Mouse (Mus musculus): ENCODE results near the gene Gja1.

The Gja1 gene

DNA sequence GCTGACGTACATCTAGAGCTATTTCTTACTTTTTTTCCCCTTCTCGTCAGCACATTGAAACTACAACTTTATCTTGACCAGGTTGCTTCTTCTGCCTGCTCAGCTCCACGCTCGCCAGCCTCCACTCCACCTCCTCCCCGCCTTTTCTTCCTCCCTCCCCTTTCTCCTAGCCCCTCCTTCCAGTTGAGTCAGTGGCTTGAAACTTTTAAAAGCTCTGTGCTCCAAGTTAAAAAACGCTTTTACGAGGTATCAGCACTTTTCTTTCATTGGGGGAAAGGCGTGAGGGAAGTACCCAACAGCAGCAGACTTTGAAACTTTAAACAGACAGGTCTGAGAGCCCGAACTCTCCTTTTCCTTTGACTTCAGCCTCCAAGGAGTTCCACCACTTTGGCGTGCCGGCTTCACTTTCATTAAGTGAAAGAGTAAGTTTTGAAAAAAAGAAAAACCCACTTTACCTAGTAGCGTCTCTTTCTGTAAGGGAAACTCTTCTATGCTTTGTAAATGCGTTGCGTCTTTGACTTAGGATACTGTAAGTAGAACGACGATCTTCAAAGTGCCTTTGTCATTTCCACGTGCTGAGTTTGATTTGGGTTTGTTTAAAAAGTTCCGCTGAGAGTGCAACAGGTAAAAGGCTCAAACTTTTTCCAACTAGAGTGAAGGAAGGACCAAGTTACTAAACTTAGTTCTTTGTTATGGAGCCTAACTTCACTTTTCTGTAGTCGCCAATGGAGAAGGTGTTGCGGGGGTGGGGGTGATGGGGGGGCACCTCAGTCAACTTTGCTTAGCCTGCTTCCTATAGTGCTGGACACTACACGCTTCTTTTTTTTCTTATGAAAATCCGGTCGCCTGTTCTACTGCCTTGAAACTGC lies at the start of gene Gja1:
Gene Gja1, plus strand, starts transcription at position 234 of the 869 bp plus-strand sequence.
- Histone ChIP-seq H3K27me3 (ENCODE audit: control insufficient read depth, insufficient read depth, low read length, poor library complexity, severe bottlenecking) (no peaks in the 10 kb centered on the region), H3K36me3 (ENCODE audit: control insufficient read depth, insufficient read depth, low read length, poor library complexity, severe bottlenecking) (no peaks in the 10 kb centered on the region)
- DNase-seq (ENCODE audit: low read depth, low spot score) = no peak

- DNase-seq (ENCODE audit: low read depth, low spot score) = peak; percentile 77
- Histone ChIP-seq H3K27me3 (ENCODE audit: control insufficient read depth, insufficient read depth, low read length, poor library complexity, severe bottlenecking) (no peaks in the 10 kb centered on the region), H3K36me3 (ENCODE audit: control insufficient read depth, insufficient read depth, low read length, poor library complexity, severe bottlenecking) (no peaks in the 10 kb centered on the region)
Observed at GRCm38 (mm10) chr10:56338851-56339489, 38.2 kb upstream of the Gja1 start.

DNA sequence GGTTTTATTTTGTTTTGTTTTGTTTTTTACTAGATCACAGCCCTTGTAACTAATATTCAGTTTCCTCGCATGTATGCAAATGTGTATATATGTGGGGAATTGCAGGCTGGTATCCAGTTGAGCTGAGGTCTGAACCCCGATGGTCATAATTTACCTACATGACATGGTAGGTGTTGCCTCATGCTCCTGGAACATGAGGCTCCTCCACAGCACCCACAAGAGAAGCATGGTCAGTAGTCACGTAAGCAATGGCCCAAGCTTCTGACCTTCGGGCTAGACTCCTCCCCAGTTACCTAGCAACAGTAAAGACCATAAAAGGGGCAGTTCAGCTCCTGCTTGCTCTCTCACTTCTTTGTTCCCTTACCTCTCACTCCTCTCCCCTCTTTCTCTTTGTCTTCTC lies 16.7 kb upstream of the Gja1 start:
- Histone ChIP-seq H3K36me3 (ENCODE audit: control insufficient read depth, insufficient read depth, low read length, poor library complexity, severe bottlenecking) (no peaks in the 10 kb centered on the region), H3K27me3 (ENCODE audit: control insufficient read depth, insufficient read depth, low read length, poor library complexity, severe bottlenecking) (no peaks in the 10 kb centered on the region)
- DNase-seq (ENCODE audit: low read depth, low spot score) = no peak

DNA sequence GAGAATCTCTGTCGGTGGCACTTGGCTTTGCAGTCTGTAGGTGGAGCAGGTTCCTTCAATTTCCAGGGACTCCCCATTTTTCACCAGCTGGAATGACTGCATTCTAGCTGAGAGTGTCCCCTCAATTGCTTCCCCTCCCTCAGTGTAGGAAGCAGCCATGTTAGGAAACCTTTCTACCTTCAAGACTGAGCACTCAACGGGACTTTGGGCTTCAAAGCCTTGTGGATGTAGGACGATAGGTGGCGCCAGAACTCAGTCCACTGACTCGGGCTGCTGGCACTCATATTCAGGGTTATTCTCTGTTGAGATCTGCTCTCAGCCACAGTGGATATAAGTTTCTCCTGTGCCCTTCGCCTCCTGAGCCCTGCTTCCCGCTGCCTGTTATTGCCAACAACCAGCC lies 8.1 kb upstream of the Gja1 start:
- DNase-seq (ENCODE audit: low read depth, low spot score) = peak; percentile 39
- H3K27me3 ChIP-seq (ENCODE audit: control insufficient read depth, insufficient read depth, low read length, poor library complexity, severe bottlenecking) = no peaks in the 10 kb centered on the region
- no peaks in the 10 kb centered on the region for H3K36me3 ChIP-seq (ENCODE audit: control insufficient read depth, insufficient read depth, low read length, poor library complexity, severe bottlenecking)

- no peaks in the 10 kb centered on the region for H3K36me3 ChIP-seq (ENCODE audit: control insufficient read depth, insufficient read depth, low read length, poor library complexity, severe bottlenecking)
- no peaks in the 10 kb centered on the region for H3K27me3 ChIP-seq (ENCODE audit: control insufficient read depth, insufficient read depth, low read length, poor library complexity, severe bottlenecking)
- DNase-seq (ENCODE audit: low read depth, low spot score) = no peak
Observed at GRCm38 (mm10) chr10:56373021-56373720, 4.0 kb upstream of the Gja1 start.

DNA sequence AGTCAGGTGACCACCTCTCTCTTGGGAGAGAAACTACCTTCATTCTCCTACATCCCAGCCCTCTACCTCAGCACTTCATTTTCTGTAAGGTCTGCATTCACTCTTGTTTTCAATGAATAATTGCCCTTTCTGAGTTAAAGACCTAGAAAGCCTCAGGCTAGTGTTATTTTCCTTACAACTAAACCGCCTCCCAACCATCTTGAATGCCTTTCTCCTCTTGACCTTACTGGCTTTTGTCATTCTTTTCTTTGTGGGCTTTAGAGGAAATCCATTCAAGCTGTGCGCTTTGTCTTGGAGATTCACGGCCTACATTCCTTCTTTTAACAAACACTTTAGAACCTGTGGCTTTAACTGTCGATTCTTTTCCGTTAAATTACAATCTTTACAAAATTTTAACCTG lies 3.0 kb upstream of the Gja1 start:
- no peaks in the 10 kb centered on the region for H3K27me3 ChIP-seq (ENCODE audit: control insufficient read depth, insufficient read depth, low read length, poor library complexity, severe bottlenecking)
- no peak for DNase-seq (ENCODE audit: low read depth, low spot score)
- no peaks in the 10 kb centered on the region for H3K36me3 ChIP-seq (ENCODE audit: control insufficient read depth, insufficient read depth, low read length, poor library complexity, severe bottlenecking)

- Histone ChIP-seq H3K27me3 (ENCODE audit: control insufficient read depth, insufficient read depth, low read length, poor library complexity, severe bottlenecking) (no peaks in the 10 kb centered on the region), H3K36me3 (ENCODE audit: control insufficient read depth, insufficient read depth, low read length, poor library complexity, severe bottlenecking) (no peaks in the 10 kb centered on the region)
- DNase-seq (ENCODE audit: low read depth, low spot score) = no peak
Observed at GRCm38 (mm10) chr10:56375906-56376468, 1.1 kb upstream of the Gja1 start.

- Histone ChIP-seq H3K27me3 (ENCODE audit: control insufficient read depth, insufficient read depth, low read length, poor library complexity, severe bottlenecking) (no peaks in the 10 kb centered on the region), H3K36me3 (ENCODE audit: control insufficient read depth, insufficient read depth, low read length, poor library complexity, severe bottlenecking) (no peaks in the 10 kb centered on the region)
- no peak for DNase-seq (ENCODE audit: low read depth, low spot score)
Observed at GRCm38 (mm10) chr10:56377966-56378647, 977 bp downstream of the Gja1 start.

- no peaks in the 10 kb centered on the region for H3K36me3 ChIP-seq (ENCODE audit: control insufficient read depth, insufficient read depth, low read length, poor library complexity, severe bottlenecking)
- no peaks in the 10 kb centered on the region for H3K27me3 ChIP-seq (ENCODE audit: control insufficient read depth, insufficient read depth, low read length, poor library complexity, severe bottlenecking)
- DNase-seq (ENCODE audit: low read depth, low spot score) = no peak
Observed at GRCm38 (mm10) chr10:56378648-56379254, 1.6 kb downstream of the Gja1 start.

DNA sequence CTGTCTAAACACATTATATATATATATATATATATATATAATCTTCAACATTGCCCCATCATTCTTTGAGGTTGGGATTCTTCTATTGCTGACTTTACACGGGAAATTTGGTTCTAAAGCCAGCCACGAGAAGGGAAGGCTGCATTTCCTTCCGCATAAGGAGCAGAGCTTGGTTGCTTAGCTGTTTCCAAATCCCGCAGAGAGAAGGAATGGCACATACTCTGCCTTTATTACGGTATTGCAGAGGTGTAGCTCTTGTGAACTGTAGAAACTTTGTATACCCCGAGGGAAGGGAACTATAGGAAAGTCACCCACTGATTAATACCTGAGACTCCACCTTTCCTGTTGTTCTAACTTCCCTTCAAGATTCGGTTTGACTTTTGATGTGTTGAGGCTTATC lies 2.6 kb downstream of the Gja1 start:
- H3K36me3 ChIP-seq (ENCODE audit: control insufficient read depth, insufficient read depth, low read length, poor library complexity, severe bottlenecking) = no peaks in the 10 kb centered on the region
- no peak for DNase-seq (ENCODE audit: low read depth, low spot score)

GRCm38 (mm10) chr10:56385195-56386109 lies 8.3 kb downstream of the Gja1 start:
- no peaks in the 10 kb centered on the region for H3K36me3 ChIP-seq (ENCODE audit: control insufficient read depth, insufficient read depth, low read length, poor library complexity, severe bottlenecking)
- H3K27me3 ChIP-seq (ENCODE audit: control insufficient read depth, insufficient read depth, low read length, poor library complexity, severe bottlenecking) = no peaks in the 10 kb centered on the region
- DNase-seq (ENCODE audit: low read depth, low spot score) = no peak

More for the DNA sequence above, 2.6 kb downstream of the Gja1 start:
- H3K27me3 ChIP-seq (ENCODE audit: control insufficient read depth, insufficient read depth, low read length, poor library complexity, severe bottlenecking) = no peaks in the 10 kb centered on the region

- H3K27me3 ChIP-seq (ENCODE audit: control insufficient read depth, insufficient read depth, low read length, poor library complexity, severe bottlenecking) = no peaks in the 10 kb centered on the region
- H3K36me3 ChIP-seq (ENCODE audit: control insufficient read depth, insufficient read depth, low read length, poor library complexity, severe bottlenecking) = no peaks in the 10 kb centered on the region
- DNase-seq (ENCODE audit: low read depth, low spot score) = no peak
Observed at GRCm38 (mm10) chr10:56393095-56393784, 16.1 kb downstream of the Gja1 start.
